8 mouse cellular contexts compared by ENCODE assay signal in the genomic region with DNA sequence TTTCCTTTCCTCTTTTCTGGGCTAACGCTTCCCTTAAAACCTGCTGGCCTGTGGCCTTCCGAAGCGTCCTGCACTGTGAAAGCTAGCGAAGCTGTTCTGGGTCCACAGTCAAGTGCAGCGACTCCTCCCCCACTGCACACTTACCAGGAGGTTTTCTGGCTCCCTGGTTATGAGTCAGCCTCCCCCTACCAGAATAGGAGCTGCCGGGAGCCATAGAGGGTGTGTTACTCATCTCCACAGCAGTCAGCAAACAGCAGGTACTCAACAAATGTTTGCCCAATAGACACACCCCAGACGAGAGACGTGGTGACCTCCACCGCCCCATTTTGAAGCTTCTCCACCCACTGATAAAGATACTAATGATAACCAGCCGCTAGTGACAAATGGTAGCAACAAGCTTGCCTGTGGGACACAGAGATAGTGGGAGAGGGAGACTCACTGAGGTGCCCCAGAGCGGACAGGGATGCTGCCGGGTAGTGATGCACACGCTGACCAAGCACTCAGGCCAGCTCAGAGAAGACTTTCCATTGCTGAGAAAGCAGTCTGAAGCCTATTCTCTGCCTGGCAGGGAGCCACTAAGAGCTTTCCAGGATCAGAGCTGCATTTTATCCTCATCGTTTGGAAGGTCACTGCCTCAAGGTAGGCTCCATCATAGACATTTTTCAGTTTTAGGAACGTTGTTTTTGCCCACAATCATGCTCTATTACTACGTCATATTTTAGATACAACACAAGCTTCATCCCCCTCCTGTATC. TPM values are rescaled to one million over a fixed set of nuclear protein-coding genes. Genes with fewer than 3 reads are reported as not detected.
A peak's percentile ranks its signal among the peaks of the same experiment; 100 is the strongest.
DNase-seq lines count a peak whose midpoint lies in the region; ATAC-seq lines count a peak whose summit lies in the region.

No protein-coding gene starts in this region.

- 76% methylated on average over 16 of the region's 16 CpGs for WGBS in forebrain, embryonic 13.5 days
- 72% methylated on average over 16 of the region's 16 CpGs for WGBS in forebrain, embryonic 12.5 days
- WGBS in intestine, embryonic 14.5 days: 47% methylated on average over 16 of the region's 16 CpGs

- DNase-seq in spleen, adult 12 weeks (ENCODE audit: low spot score): peak; percentile 56
- DNase-seq in spleen, adult 18-20 months: no peak
- DNase-seq in intestine, embryonic 14.5 days (ENCODE audit: low spot score): peak; percentile 62
- DNase-seq in gastrocnemius, postnatal 4 days (ENCODE audit: low spot score in 2 of 2): no peak
- DNase-seq in T-cell, adult 2 months (ENCODE audit: low spot score): no peak

- H3K27ac ChIP-seq in forebrain, embryonic 13.5 days: no peak overlapping the region
- no peak overlapping the region for H3K27ac ChIP-seq in forebrain, embryonic 12.5 days
- H3K27ac ChIP-seq in intestine, embryonic 14.5 days (ENCODE audit: low read depth): no peak overlapping the region

- H3K4me2 ChIP-seq in forebrain, embryonic 13.5 days: no peak overlapping the region
- no peak overlapping the region for H3K4me2 ChIP-seq in forebrain, embryonic 12.5 days
- H3K4me2 ChIP-seq in intestine, embryonic 14.5 days (ENCODE audit: low read length): peak overlapping the region; percentile 3; the same call in 1 of the 2 replicates

- H3K9me3 ChIP-seq in forebrain, embryonic 13.5 days (replicated peaks): no peaks in the 10 kb centered on the region
- H3K9me3 ChIP-seq in forebrain, embryonic 12.5 days: no peaks in the 10 kb centered on the region
- H3K9me3 ChIP-seq in intestine, embryonic 14.5 days (ENCODE audit: control insufficient read depth, low read length): no peaks in the 10 kb centered on the region

- peaks cover 8% of the 10 kb centered on the region; the same call in 1 of the 2 replicates for H3K36me3 ChIP-seq in forebrain, embryonic 13.5 days (ENCODE audit: poor library complexity, severe bottlenecking)
- H3K36me3 ChIP-seq in forebrain, embryonic 12.5 days (replicated peaks): peaks cover 8% of the 10 kb centered on the region; the same call in 1 of the 2 replicates
- H3K36me3 ChIP-seq in intestine, embryonic 14.5 days (ENCODE audit: control insufficient read depth, insufficient read depth, low read length): no peaks in the 10 kb centered on the region

- no peak overlapping the region for H3K9ac ChIP-seq in forebrain, embryonic 13.5 days
- no peak overlapping the region for H3K9ac ChIP-seq in forebrain, embryonic 12.5 days
- no peak overlapping the region for H3K9ac ChIP-seq in intestine, embryonic 14.5 days (ENCODE audit: low read length)

- no peak overlapping the region for H3K4me3 ChIP-seq in forebrain, embryonic 13.5 days
- no peak overlapping the region for H3K4me3 ChIP-seq in forebrain, embryonic 12.5 days (replicated peaks)
- H3K4me3 ChIP-seq in intestine, embryonic 14.5 days (ENCODE audit: low read depth, low read length): no peak overlapping the region

- no peaks in the 10 kb centered on the region for H3K27me3 ChIP-seq in forebrain, embryonic 13.5 days
- H3K27me3 ChIP-seq in forebrain, embryonic 12.5 days: no peaks in the 10 kb centered on the region
- no peaks in the 10 kb centered on the region for H3K27me3 ChIP-seq in intestine, embryonic 14.5 days (replicated peaks; ENCODE audit: control insufficient read depth, insufficient read depth, low read length)

- H3K4me1 ChIP-seq in forebrain, embryonic 13.5 days: peaks cover 7% of the 10 kb centered on the region
- peaks cover 5% of the 10 kb centered on the region; the same call in 1 of the 2 replicates for H3K4me1 ChIP-seq in forebrain, embryonic 12.5 days
- H3K4me1 ChIP-seq in intestine, embryonic 14.5 days (replicated peaks; ENCODE audit: control insufficient read depth, insufficient read depth, low read length): no peaks in the 10 kb centered on the region

- peak; percentile 38; the same call in 1 of the 2 replicates for ATAC-seq in forebrain, embryonic 13.5 days
- no peak for ATAC-seq in forebrain, embryonic 12.5 days (ENCODE audit: low FRiP score)
- peak; percentile 93 for ATAC-seq in intestine, embryonic 14.5 days (replicated peaks; ENCODE audit: low FRiP score, low TSS enrichment, low read depth)
- ATAC-seq in monocyte, adult 5-6 weeks (replicated peaks; ENCODE audit: insufficient number of reproducible peaks, low FRiP score, low TSS enrichment, poor library complexity, severe bottlenecking): peak; percentile 74

RNA-seq across cellular contexts. Expression of a gene that starts 31.5 kb away (rescaled TPM):
- 18.0 and 22.6 TPM in 2 replicates for polyA plus RNA-seq in forebrain, embryonic 13.5 days (2015; fragmentation: Nextera tagmentation; extraction: Ambion mirVana)
- polyA plus RNA-seq in forebrain, embryonic 12.5 days (2016; fragmentation: Nextera tagmentation; extraction: Ambion mirVana): 25.2 and 28.1 TPM in 2 replicates
- polyA plus RNA-seq in intestine, embryonic 14.5 days (2014; fragmentation: Nextera tagmentation; extraction: Ambion mirVana): 17.5 and 17.9 TPM in 2 replicates
- 30.1 to 51.4 TPM (median 30.5 TPM) in 3 replicates for total RNA-seq in monocyte, adult 5-6 weeks (2017)
- total RNA-seq in gastrocnemius, postnatal 4 days (2021): 10 to 100 TPM; 11.7 to 12.8 TPM

Comparison
In these comparisons a context has a peak if more than half of its experiments do, and no peak if none do; other contexts are left out.
1. DNase-seq: peak in spleen, adult 12 weeks (single experiment) and intestine, embryonic 14.5 days (single experiment); none in spleen, adult 18-20 months (0 of 2), gastrocnemius, postnatal 4 days (0 of 2) and T-cell, adult 2 months (single experiment).